Mouse (Mus musculus) Patski (cell line): ENCODE results near the gene Fam196b. TPM values are rescaled to one million over a fixed set of nuclear protein-coding genes. Genes with fewer than 3 reads are reported as not detected.

Source experiments
- ATAC-seq: fragments of 100-300 bp; one replicate; pipeline ENCODE4 v1.8.0; 2021
- CTCF ChIA-PET: fragments of 350-600 bp; sonication (Branson Sonifier 250); formaldehyde crosslinking; loops from one replicate; lab custom pipeline; 2022; ENCODE audit warnings: inconsistent platforms; lab: Charles Lee
- POLR2A ChIA-PET: fragments of 350-600 bp; sonication (Branson Sonifier 250); formaldehyde crosslinking; loops from one replicate; lab custom pipeline; 2022; ENCODE audit warnings: antibody characterized with exemption, inconsistent platforms; lab: Charles Lee
- DNase-seq: peaks from one replicate; pipeline ENCODE4 v3.0.0-alpha.2; 2011; ENCODE audit warnings: low read depth, low spot score
- H3K27me3 ChIP-seq: fragments of 371-371 bp; one replicate; pipeline ENCODE4 v1.5.1; 2021
- CTCF ChIP-seq: fragments of 100-300 bp; IDR thresholded peaks from one replicate; pipeline ENCODE4 v1.5.1; 2021
- in situ Hi-C: fragments of 300-500 bp; cut with MboI; formaldehyde crosslinking; loops from 3 replicates; pipeline ENCODE4 v1.11.1; 2018; ENCODE audit warnings: low pct_unique_long_range_greater_than_20kb, mixed read lengths
- polyA plus RNA-seq: library from polyadenylated mRNA; unstranded; gene quantifications from one replicate; pipeline ENCODE4 v1.2.3, GENCODE M21; 2021

The Fam196b gene
- polyA plus RNA-seq: not detected

- no peak for DNase-seq
- ChIA-PET POLR2A (interaction anchor here (0.7 kb wide), 1 partner anchor 10 kb away, joined by 6 read pairs; no protein-coding TSS in a partner anchor), CTCF (interaction anchor here (0.6 to 1.4 kb wide), 4 partner anchors 8 to 599 kb away, joined by 3 to 7 read pairs (median 4); no protein-coding TSS in a partner anchor)
- in situ Hi-C loops: no loop called here
- TF ChIP-seq CTCF: peak; percentile 46
- H3K27me3 ChIP-seq: peaks cover 18% of the 10 kb centered on the region
- no peak for ATAC-seq
Observed at GRCm38 (mm10) chr11:34314534-34315379, at the start of gene Fam196b. Gene Fam196b, plus strand, starts transcription at chr11:34314822.

GRCm38 (mm10) chr11:34272016-34272415 lies 42.6 kb upstream of the Fam196b start:
- peaks cover 19% of the 10 kb centered on the region for H3K27me3 ChIP-seq
- DNase-seq (no peak), ATAC-seq (no peak)
- TF ChIP-seq CTCF: no peak
- POLR2A ChIA-PET: no interaction called here
- in situ Hi-C loops: no loop called here
- CTCF ChIA-PET: no interaction called here

- DNase-seq (no peak), ATAC-seq (no peak)
- ChIA-PET POLR2A (no interaction called here), CTCF (no interaction called here)
- in situ Hi-C loops: no loop called here
- TF ChIP-seq CTCF: no peak
- H3K27me3 ChIP-seq: peaks cover 11% of the 10 kb centered on the region
Observed at GRCm38 (mm10) chr11:34275941-34276340, 38.7 kb upstream of the Fam196b start.

- DNase-seq (no peak), ATAC-seq (no peak)
- ChIA-PET POLR2A (no interaction called here), CTCF (no interaction called here)
- H3K27me3 ChIP-seq: peaks cover 9% of the 10 kb centered on the region
- no peak for TF ChIP-seq CTCF
- in situ Hi-C loops: no loop called here
Observed at GRCm38 (mm10) chr11:34276363-34277046, 38.1 kb upstream of the Fam196b start.

GRCm38 (mm10) chr11:34277047-34277445 lies 37.6 kb upstream of the Fam196b start:
- ChIA-PET CTCF (no interaction called here), POLR2A (no interaction called here)
- DNase-seq (no peak), ATAC-seq (no peak)
- no peak for TF ChIP-seq CTCF
- peaks cover 6% of the 10 kb centered on the region for H3K27me3 ChIP-seq
- in situ Hi-C loops: no loop called here

GRCm38 (mm10) chr11:34284124-34284808 lies 30.4 kb upstream of the Fam196b start:
- TF ChIP-seq CTCF: no peak
- H3K27me3 ChIP-seq: peaks cover 3% of the 10 kb centered on the region
- POLR2A ChIA-PET: no interaction called here
- in situ Hi-C loops: no loop called here
- CTCF ChIA-PET: no interaction called here
- ATAC-seq (no peak), DNase-seq (no peak)

- in situ Hi-C loops: no loop called here
- ChIA-PET CTCF (no interaction called here), POLR2A (no interaction called here)
- TF ChIP-seq CTCF: no peak
- ATAC-seq: no peak
- peaks cover 6% of the 10 kb centered on the region for H3K27me3 ChIP-seq
- no peak for DNase-seq
Observed at GRCm38 (mm10) chr11:34290265-34290664, 24.4 kb upstream of the Fam196b start.

GRCm38 (mm10) chr11:34290708-34291107 lies 23.9 kb upstream of the Fam196b start:
- TF ChIP-seq CTCF: no peak
- ATAC-seq (no peak), DNase-seq (no peak)
- peaks cover 6% of the 10 kb centered on the region for H3K27me3 ChIP-seq
- POLR2A ChIA-PET: no interaction called here
- in situ Hi-C loops: no loop called here
- CTCF ChIA-PET: no interaction called here

GRCm38 (mm10) chr11:34291304-34291703 lies 23.3 kb upstream of the Fam196b start:
- peaks cover 6% of the 10 kb centered on the region for H3K27me3 ChIP-seq
- ATAC-seq (no peak), DNase-seq (no peak)
- CTCF ChIA-PET: no interaction called here
- no peak for TF ChIP-seq CTCF
- in situ Hi-C loops: no loop called here
- POLR2A ChIA-PET: no interaction called here

GRCm38 (mm10) chr11:34297698-34298378 lies 16.8 kb upstream of the Fam196b start:
- in situ Hi-C loops: no loop called here
- no peak for DNase-seq
- ATAC-seq: no peak
- TF ChIP-seq CTCF: no peak
- no peaks in the 10 kb centered on the region for H3K27me3 ChIP-seq
- ChIA-PET CTCF (no interaction called here), POLR2A (no interaction called here)
